Mouse (Mus musculus): ENCODE measurements around the gene Ugt1a5.

- TF ChIP-seq CTCF (IDR thresholded peaks at IDR 0.05; ENCODE audit: low read depth, low read length) (no peak), POLR2A (IDR thresholded peaks at IDR 0.05; ENCODE audit: borderline replicate concordance, low read depth, low read length) (no peak)
These were observed 89.1 kb downstream of the Ugt1a5 start for GRCm38 (mm10) chr1:88254793-88255465.
